Mouse (Mus musculus): ENCODE results near the gene Ltbr. TPM values are rescaled to one million over a fixed set of nuclear protein-coding genes. Genes with fewer than 3 reads are reported as not detected.
"Not testable (repeated sequence)": the region's sequence is repeated elsewhere in the genome, so short reads cannot be mapped to it uniquely, and the experiment has no call there.

Gene Ltbr
- total and polyA plus RNA-seq, 2 experiments from 2014 or later = 18.1 to 34.4 TPM

GRCm38 (mm10) chr6:125292256-125292655 is 21.4 kb downstream of the Ltbr start:
- no peak for DNase-seq (ENCODE audit: low spot score)
- Histone ChIP-seq H3K9me3 (ENCODE audit: low read length) (0 out of 2 replicates have a peak, but pooled peaks cover 2% of the 10 kb centered on the region), H3K27me3 (ENCODE audit: insufficient read depth, low read length) (no peaks in the 10 kb centered on the region), H3K27ac (no peak overlapping the region), H3K4me2 (ENCODE audit: low read depth, low read length) (no peak overlapping the region), H3K9ac (replicated peaks; ENCODE audit: low read length) (no peak overlapping the region), H3K4me1 (ENCODE audit: insufficient read depth, low read length) (no peaks in the 10 kb centered on the region), H3K36me3 (ENCODE audit: insufficient read depth, low read length) (no peaks in the 10 kb centered on the region), H3K4me3 (ENCODE audit: low read length) (no peak overlapping the region)
- no peak for TF ChIP-seq CTCF (IDR thresholded peaks at IDR 0.05; ENCODE audit: low read depth)
- 91% methylated on average over 7 of the region's 7 CpGs for WGBS
- ATAC-seq = no peak

DNA sequence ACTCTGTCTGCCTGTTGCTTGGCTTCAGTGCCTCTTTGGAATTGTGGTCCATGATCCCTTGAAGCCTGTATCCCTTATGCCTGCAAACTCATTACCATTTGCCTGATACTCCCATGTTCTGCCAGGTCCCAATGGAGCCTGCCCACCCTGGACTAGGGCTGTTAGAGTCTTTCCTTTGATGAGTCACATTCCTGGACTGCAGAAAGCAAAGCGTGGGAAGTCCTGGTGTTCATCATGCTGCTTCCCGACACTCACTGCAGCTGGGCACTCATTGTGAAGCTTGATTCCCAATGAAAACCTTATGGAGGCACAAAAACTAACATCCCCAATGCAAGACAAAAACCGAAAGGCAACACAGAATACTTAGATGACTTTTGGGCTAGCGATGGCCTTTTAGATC is 22.4 kb downstream of the Ltbr start:
- Histone ChIP-seq H3K4me2 (ENCODE audit: low read depth, low read length) (no peak overlapping the region), H3K27me3 (ENCODE audit: insufficient read depth, low read length) (no peaks in the 10 kb centered on the region), H3K27ac (no peak overlapping the region), H3K4me3 (ENCODE audit: low read length) (no peak overlapping the region), H3K9me3 (ENCODE audit: low read length) (0 out of 2 replicates have a peak, but pooled peaks cover 2% of the 10 kb centered on the region), H3K4me1 (ENCODE audit: insufficient read depth, low read length) (no peaks in the 10 kb centered on the region), H3K36me3 (ENCODE audit: insufficient read depth, low read length) (no peaks in the 10 kb centered on the region), H3K9ac (replicated peaks; ENCODE audit: low read length) (no peak overlapping the region)
- WGBS = 81% methylated on average over 4 of the region's 4 CpGs
- DNase-seq (ENCODE audit: low spot score) = no peak
- no peak for TF ChIP-seq CTCF (IDR thresholded peaks at IDR 0.05; ENCODE audit: low read depth)
- ATAC-seq = no peak

DNA sequence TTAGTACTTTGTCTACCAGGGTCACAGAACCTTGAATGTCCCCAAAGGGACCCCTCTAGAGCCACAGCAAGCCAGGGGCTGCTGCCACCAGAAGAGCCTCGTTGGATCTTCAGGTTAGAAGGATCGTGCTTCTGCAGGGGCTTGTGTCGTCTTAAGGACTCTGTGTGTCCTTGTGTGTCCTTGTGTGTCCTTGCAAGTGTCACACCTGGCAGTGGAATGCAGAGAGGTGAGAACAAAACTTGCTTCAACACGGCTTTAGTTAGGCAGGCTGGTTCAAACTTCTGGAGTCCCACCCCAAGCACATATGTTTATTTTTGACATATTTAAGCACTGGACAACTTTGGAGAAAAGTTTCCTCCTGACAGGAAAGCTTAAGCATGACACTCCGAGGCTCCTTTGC is 25.0 kb downstream of the Ltbr start:
- no peak for TF ChIP-seq CTCF (IDR thresholded peaks at IDR 0.05; ENCODE audit: low read depth)
- Histone ChIP-seq H3K4me3 (ENCODE audit: low read length) (no peak overlapping the region), H3K4me1 (ENCODE audit: insufficient read depth, low read length) (no peaks in the 10 kb centered on the region), H3K36me3 (ENCODE audit: insufficient read depth, low read length) (no peaks in the 10 kb centered on the region), H3K4me2 (ENCODE audit: low read depth, low read length) (no peak overlapping the region), H3K9me3 (ENCODE audit: low read length) (0 out of 2 replicates have a peak, but pooled peaks cover 2% of the 10 kb centered on the region), H3K27ac (no peak overlapping the region), H3K9ac (replicated peaks; ENCODE audit: low read length) (no peak overlapping the region), H3K27me3 (ENCODE audit: insufficient read depth, low read length) (no peaks in the 10 kb centered on the region)
- WGBS = 80% methylated on average over 5 of the region's 5 CpGs
- no peak for DNase-seq (ENCODE audit: low spot score)
- ATAC-seq = no peak

GRCm38 (mm10) chr6:125286944-125287343 is 26.7 kb downstream of the Ltbr start:
- Histone ChIP-seq H3K4me2 (ENCODE audit: low read depth, low read length) (no peak overlapping the region), H3K27ac (no peak overlapping the region), H3K27me3 (ENCODE audit: insufficient read depth, low read length) (no peaks in the 10 kb centered on the region), H3K36me3 (ENCODE audit: insufficient read depth, low read length) (no peaks in the 10 kb centered on the region), H3K9me3 (ENCODE audit: low read length) (no peaks in the 10 kb centered on the region), H3K9ac (replicated peaks; ENCODE audit: low read length) (no peak overlapping the region), H3K4me3 (ENCODE audit: low read length) (no peak overlapping the region), H3K4me1 (ENCODE audit: insufficient read depth, low read length) (no peaks in the 10 kb centered on the region)
- TF ChIP-seq CTCF (IDR thresholded peaks at IDR 0.05; ENCODE audit: low read depth) = no peak
- 80% methylated on average over 4 of the region's 4 CpGs for WGBS
- DNase-seq (ENCODE audit: low spot score) (no peak), ATAC-seq (no peak)

GRCm38 (mm10) chr6:125285890-125286289 is 27.8 kb downstream of the Ltbr start, which contains the start of gene Tuba3a:
Gene Tuba3a, minus strand, starts transcription at chr6:125286042.
- 96% methylated on average over 22 of the region's 22 CpGs for WGBS
- Histone ChIP-seq H3K9ac (replicated peaks; ENCODE audit: low read length) (no peak within 1 kb of the TSS), H3K36me3 (ENCODE audit: insufficient read depth, low read length) (no peaks in the 10 kb centered on the region), H3K4me2 (ENCODE audit: low read depth, low read length) (no peak within 1 kb of the TSS), H3K27ac (no peak within 1 kb of the TSS), H3K4me3 (ENCODE audit: low read length) (no peak within 1 kb of the TSS), H3K4me1 (ENCODE audit: insufficient read depth, low read length) (no peaks in the 10 kb centered on the region), H3K27me3 (ENCODE audit: insufficient read depth, low read length) (no peaks in the 10 kb centered on the region), H3K9me3 (ENCODE audit: low read length) (no peaks in the 10 kb centered on the region)
- ATAC-seq (no peak), DNase-seq (ENCODE audit: low spot score) (no peak)
- no peak for TF ChIP-seq CTCF (IDR thresholded peaks at IDR 0.05; ENCODE audit: low read depth)

GRCm38 (mm10) chr6:125284751-125285150 is 28.9 kb downstream of the Ltbr start:
- DNase-seq (ENCODE audit: low spot score) (no peak), ATAC-seq (no peak)
- Histone ChIP-seq H3K4me2 (ENCODE audit: low read depth, low read length) (no peak overlapping the region), H3K27me3 (ENCODE audit: insufficient read depth, low read length) (no peaks in the 10 kb centered on the region), H3K36me3 (ENCODE audit: insufficient read depth, low read length) (no peaks in the 10 kb centered on the region), H3K4me3 (ENCODE audit: low read length) (no peak overlapping the region), H3K9ac (replicated peaks; ENCODE audit: low read length) (no peak overlapping the region), H3K4me1 (ENCODE audit: insufficient read depth, low read length) (no peaks in the 10 kb centered on the region), H3K27ac (no peak overlapping the region), H3K9me3 (ENCODE audit: low read length) (no peaks in the 10 kb centered on the region)
- 89% methylated on average over 7 of the region's 7 CpGs for WGBS
- TF ChIP-seq CTCF (IDR thresholded peaks at IDR 0.05; ENCODE audit: low read depth) = no peak

DNA sequence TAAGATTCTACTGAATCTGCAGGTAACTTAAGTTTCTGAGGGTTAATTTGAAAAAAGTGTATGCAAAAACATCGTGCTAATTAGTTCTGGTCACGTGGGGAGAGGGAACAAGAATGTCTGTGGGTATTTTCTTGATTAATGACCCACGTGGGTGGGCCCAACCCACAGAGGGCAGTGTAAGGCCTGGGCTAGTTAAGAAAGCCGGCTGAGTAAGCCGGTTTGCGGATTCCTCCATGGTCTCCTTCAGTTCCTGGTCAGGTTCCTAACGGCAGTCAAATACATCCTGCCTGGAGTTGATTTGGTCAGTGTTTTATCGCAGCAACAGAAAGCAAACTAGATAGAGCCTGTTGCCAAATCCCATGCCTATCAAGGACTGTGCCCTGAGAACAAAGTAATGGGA is 29.4 kb downstream of the Ltbr start:
- Histone ChIP-seq H3K36me3 (ENCODE audit: insufficient read depth, low read length) (no peaks in the 10 kb centered on the region), H3K4me3 (ENCODE audit: low read length) (no peak overlapping the region), H3K27ac (no peak overlapping the region), H3K9me3 (ENCODE audit: low read length) (no peaks in the 10 kb centered on the region), H3K4me1 (ENCODE audit: insufficient read depth, low read length) (no peaks in the 10 kb centered on the region), H3K4me2 (ENCODE audit: low read depth, low read length) (no peak overlapping the region), H3K9ac (replicated peaks; ENCODE audit: low read length) (no peak overlapping the region), H3K27me3 (ENCODE audit: insufficient read depth, low read length) (no peaks in the 10 kb centered on the region)
- no peak for ATAC-seq
- DNase-seq (ENCODE audit: low spot score) = peak; percentile 7
- 47% methylated on average over 8 of the region's 8 CpGs for WGBS
- no peak for TF ChIP-seq CTCF (IDR thresholded peaks at IDR 0.05; ENCODE audit: low read depth)

DNA sequence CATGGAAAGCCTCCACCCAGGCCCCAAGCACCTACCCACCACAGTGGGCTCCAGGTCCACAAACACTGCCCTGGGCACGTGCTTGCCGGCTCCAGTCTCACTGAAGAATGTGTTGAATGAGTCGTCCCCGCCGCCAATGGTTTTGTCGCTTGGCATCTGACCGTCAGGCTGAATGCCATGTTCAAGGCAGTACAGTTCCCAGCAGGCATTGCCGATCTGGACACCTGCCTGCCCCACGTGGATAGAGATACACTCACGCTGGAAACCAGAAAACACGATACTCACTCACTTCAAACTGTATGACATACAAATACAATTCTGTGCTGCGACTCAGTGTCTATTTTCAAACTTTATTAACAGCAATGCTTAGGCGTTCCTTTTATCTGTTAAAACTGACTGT is 31.0 kb downstream of the Ltbr start:
- 88% methylated on average over 13 of the region's 13 CpGs for WGBS
- not testable (repeated sequence) for DNase-seq (ENCODE audit: low spot score); H3K4me1 ChIP-seq (ENCODE audit: insufficient read depth, low read length); H3K36me3 ChIP-seq (ENCODE audit: insufficient read depth, low read length); ATAC-seq; H3K4me3 ChIP-seq (ENCODE audit: low read length); H3K9me3 ChIP-seq (ENCODE audit: low read length); H3K27me3 ChIP-seq (ENCODE audit: insufficient read depth, low read length); H3K27ac ChIP-seq; H3K4me2 ChIP-seq (ENCODE audit: low read depth, low read length); H3K9ac ChIP-seq (replicated peaks; ENCODE audit: low read length)
